In genomic region chr1:120204834-120205233, GRCm38 (mm10) we compare ENCODE assay signal across 25 mouse cellular contexts.
"Had no signal": no experiment of that assay in that cellular context is flagged by ENCODE, and none has a peak within 500 bp of the region (broad histone marks: within the 10 kb centered on the region; RNA-seq: fewer than 3 reads in every experiment).

No protein-coding gene starts in this region.

- H3K27ac ChIP-seq: gastrocnemius, adult 2 months; heart, embryonic 10.5 days; hindbrain, embryonic 10.5 days; hindbrain, embryonic 12.5 days; hindbrain, embryonic 14.5 days; intestine, embryonic 15.5 days; kidney, embryonic 15.5 days; kidney, postnatal 0 days; limb, embryonic 12.5 days; liver, embryonic 13.5 days; liver, embryonic 15.5 days had no signal

- H3K36me3 ChIP-seq: heart, embryonic 10.5 days; heart, embryonic 12.5 days; hindbrain, embryonic 10.5 days; hindbrain, embryonic 12.5 days; intestine, embryonic 15.5 days; kidney, embryonic 15.5 days; limb, embryonic 12.5 days; liver, embryonic 13.5 days; liver, embryonic 15.5 days had no signal

- H3K4me1 ChIP-seq: heart, embryonic 10.5 days; heart, embryonic 12.5 days; intestine, embryonic 15.5 days; kidney, embryonic 15.5 days; limb, embryonic 12.5 days; liver, embryonic 13.5 days; liver, embryonic 15.5 days had no signal

- H3K9me3 ChIP-seq: heart, embryonic 10.5 days; heart, embryonic 12.5 days; hindbrain, embryonic 10.5 days; hindbrain, embryonic 12.5 days; intestine, embryonic 15.5 days; kidney, embryonic 15.5 days; limb, embryonic 12.5 days; liver, embryonic 13.5 days; liver, embryonic 15.5 days had no signal

- H3K27me3 ChIP-seq: hindbrain, embryonic 12.5 days; intestine, embryonic 15.5 days; kidney, embryonic 15.5 days; limb, embryonic 12.5 days; liver, embryonic 13.5 days; liver, embryonic 15.5 days had no signal

- H3K4me3 ChIP-seq: gastrocnemius, adult 2 months; heart, embryonic 10.5 days; heart, embryonic 12.5 days; hindbrain, embryonic 10.5 days; hindbrain, embryonic 12.5 days; intestine, embryonic 15.5 days; kidney, embryonic 15.5 days; limb, embryonic 12.5 days; liver, embryonic 13.5 days; liver, embryonic 15.5 days had no signal

- DNase-seq: gastrocnemius, adult 2 months; gastrocnemius, postnatal 10 days; gastrocnemius, postnatal 25 days; heart, adult 18-20 months; heart, postnatal 10 days; heart, postnatal 4 days; kidney, adult 18-20 months; kidney, adult 8-10 months; kidney, postnatal 14 days; kidney, postnatal 36 days; layer of hippocampus, adult 9-11 months; layer of hippocampus, postnatal 36 days; left cerebral cortex, postnatal 4 days; liver; liver, embryonic 13.5 days had no signal

- H3K9ac ChIP-seq: heart, embryonic 12.5 days; hindbrain, embryonic 12.5 days; hindbrain, embryonic 14.5 days; intestine, embryonic 15.5 days; kidney, embryonic 15.5 days; limb, embryonic 12.5 days; liver, embryonic 13.5 days; liver, embryonic 15.5 days had no signal
